Mouse (Mus musculus): ENCODE measurements around the gene Slc24a2.

DNA sequence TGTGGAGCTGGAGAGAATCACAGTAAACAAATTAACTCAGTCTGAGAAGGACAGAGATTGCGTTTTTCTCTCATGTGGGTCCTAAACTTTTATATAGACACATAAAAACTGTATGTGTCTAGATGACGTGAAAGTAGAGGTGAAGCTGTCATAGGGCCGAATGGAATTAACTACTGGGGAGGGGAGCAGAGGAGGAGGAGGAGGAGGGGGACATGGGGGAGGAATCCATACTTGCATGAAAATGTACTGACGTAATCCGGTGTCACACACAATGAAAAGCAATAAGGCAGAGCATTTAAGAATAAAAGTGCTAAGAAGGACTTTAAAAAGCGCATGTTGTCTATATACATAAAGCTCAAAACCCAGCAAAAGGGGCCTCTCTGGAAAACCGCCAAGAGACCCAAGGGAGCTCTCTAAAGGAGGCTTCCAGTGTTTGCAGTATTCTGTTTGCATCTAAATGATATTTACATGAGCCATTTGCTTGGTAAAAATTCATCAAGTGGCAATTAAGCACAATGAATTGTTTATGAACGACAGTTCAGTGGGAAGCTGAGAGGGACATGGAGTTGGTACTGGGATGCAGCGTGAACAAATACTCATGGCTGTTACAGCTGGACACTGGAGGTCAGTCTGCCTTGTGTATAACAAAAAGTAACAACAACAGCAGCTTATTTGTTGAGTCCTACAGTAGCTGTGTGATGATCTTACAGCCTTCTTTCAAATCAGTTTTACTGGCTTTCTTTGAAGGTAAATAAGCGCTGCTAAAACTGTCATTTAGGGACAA lies 45.9 kb downstream of the Slc24a2 start:
- TF ChIP-seq GATA1 (IDR thresholded peaks at IDR 0.05; ENCODE audit: borderline replicate concordance, low read length) (no peak), FLI1 (IDR thresholded peaks at IDR 0.05; ENCODE audit: low read length) (no peak)
